Mouse (Mus musculus): ENCODE measurements at regions not wholly inside any gene's neighbourhood (a gene's known extent, or its start where the extent isn't known, plus 50 kb on each side); places are given as distances from the start of the nearest gene placed in this dataset.

DNA sequence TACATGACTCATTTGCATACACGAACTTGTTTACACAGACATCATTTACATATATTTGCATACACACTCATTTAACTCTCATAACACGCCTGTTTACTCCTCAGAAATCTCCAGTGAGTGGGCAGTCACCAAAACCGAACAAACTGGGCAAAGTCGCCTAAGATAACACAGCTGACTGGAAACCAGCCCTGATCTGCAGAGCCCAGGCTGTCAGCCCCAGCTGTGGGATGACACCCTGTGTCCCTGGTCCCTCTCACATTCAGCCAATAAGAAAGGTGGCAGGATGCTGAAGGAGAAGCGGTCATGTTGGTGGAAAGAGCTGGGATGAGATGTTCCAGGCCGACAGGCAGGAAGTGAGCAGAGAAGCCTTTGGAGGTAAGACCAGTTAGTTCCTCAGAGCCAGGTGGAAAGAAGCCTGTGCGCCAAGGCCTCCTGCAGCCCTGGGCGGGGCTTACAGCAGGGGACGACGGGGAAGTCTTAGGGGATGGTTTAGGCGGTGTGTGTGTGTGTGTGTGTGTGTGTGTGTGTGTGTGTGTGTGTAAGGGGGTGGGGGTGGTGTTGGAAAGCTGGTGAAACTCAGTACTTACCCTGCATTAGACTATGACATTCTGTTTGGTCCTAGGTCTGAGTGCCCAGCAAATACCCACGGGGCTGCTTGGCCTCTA lies 69.8 kb upstream of the Slc45a1 start:
- no peaks in the 10 kb centered on the region for H3K36me3 ChIP-seq (ENCODE audit: control insufficient read depth, insufficient read depth, low read length)
- H3K4me3 ChIP-seq (ENCODE audit: low read depth, low read length): no peak overlapping the region
- no peaks in the 10 kb centered on the region for H3K9me3 ChIP-seq (replicated peaks; ENCODE audit: control insufficient read depth, low read length)
- H3K27me3 ChIP-seq (replicated peaks; ENCODE audit: control insufficient read depth, insufficient read depth, low read length): no peaks in the 10 kb centered on the region
- no peak for DNase-seq (ENCODE audit: low spot score)
- H3K4me1 ChIP-seq (ENCODE audit: control insufficient read depth, insufficient read depth, low read length): no peaks in the 10 kb centered on the region; the same call in 1 of the 2 replicates
- H3K9ac ChIP-seq (ENCODE audit: low read length): no peak overlapping the region
- WGBS: 34% methylated on average over 11 of the region's 12 CpGs
- no peak overlapping the region for H3K4me2 ChIP-seq (ENCODE audit: low read length)
- no peak overlapping the region for H3K27ac ChIP-seq (ENCODE audit: low read depth, low read length)
- 0 out of 2 replicates have a peak, but pooled peaks have one; percentile 23 for ATAC-seq

DNA sequence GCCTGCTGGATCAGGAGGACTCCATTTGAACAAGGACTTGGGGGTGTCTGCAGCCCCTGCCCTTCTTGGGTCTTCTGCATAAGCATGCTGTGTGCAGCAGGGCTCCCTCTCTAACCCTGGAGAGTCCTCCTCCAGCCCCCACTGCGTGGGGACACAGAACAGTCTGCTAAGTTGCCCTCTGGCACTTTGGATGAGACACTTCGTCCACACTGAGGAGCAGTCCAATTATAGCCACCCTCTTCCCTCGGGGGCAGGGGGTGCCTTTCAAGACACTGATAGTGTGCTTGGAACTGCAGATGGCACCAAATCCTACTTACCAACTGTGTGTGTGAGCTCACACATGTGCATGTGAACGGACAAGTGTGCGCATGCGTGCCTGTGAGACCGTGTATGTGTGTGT lies 65.9 kb upstream of the Slc45a1 start:
- Histone ChIP-seq H3K9ac (ENCODE audit: low read length) (no peak overlapping the region), H3K36me3 (ENCODE audit: control insufficient read depth, insufficient read depth, low read length) (no peaks in the 10 kb centered on the region), H3K4me3 (ENCODE audit: low read depth, low read length) (no peak overlapping the region), H3K4me2 (ENCODE audit: low read length) (no peak overlapping the region), H3K9me3 (replicated peaks; ENCODE audit: control insufficient read depth, low read length) (no peaks in the 10 kb centered on the region), H3K27me3 (replicated peaks; ENCODE audit: control insufficient read depth, insufficient read depth, low read length) (no peaks in the 10 kb centered on the region), H3K27ac (ENCODE audit: low read depth, low read length) (no peak overlapping the region), H3K4me1 (ENCODE audit: control insufficient read depth, insufficient read depth, low read length) (no peaks in the 10 kb centered on the region; the same call in 1 of the 2 replicates)
- WGBS: 79% methylated on average over 7 of the region's 7 CpGs
- DNase-seq (ENCODE audit: low spot score) (no peak), ATAC-seq (no peak)

DNA sequence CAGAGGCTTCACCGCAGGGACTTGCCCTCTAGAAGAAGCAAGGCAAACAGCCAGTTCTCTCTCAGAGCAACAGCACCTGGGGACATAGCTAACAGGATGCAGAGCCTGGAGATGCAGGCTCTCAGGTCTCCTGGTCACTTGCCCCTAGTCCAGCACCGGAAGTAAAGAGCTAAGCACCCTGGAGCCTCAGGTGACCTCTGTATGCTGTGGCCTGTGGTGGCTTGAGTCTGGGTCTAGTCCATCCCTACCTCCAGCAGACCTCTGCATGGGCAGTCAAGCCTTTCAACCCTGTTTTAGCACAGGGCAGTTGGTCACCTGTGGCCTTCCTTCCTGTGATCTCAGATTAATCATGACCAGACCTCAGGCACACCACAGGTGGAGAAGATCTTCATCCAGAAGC lies 63.1 kb upstream of the Slc45a1 start:
- DNase-seq (ENCODE audit: low spot score): no peak
- Histone ChIP-seq H3K9ac (ENCODE audit: low read length) (no peak overlapping the region), H3K27ac (ENCODE audit: low read depth, low read length) (no peak overlapping the region), H3K4me2 (ENCODE audit: low read length) (no peak overlapping the region), H3K9me3 (replicated peaks; ENCODE audit: control insufficient read depth, low read length) (no peaks in the 10 kb centered on the region), H3K36me3 (ENCODE audit: control insufficient read depth, insufficient read depth, low read length) (no peaks in the 10 kb centered on the region), H3K27me3 (replicated peaks; ENCODE audit: control insufficient read depth, insufficient read depth, low read length) (no peaks in the 10 kb centered on the region), H3K4me1 (ENCODE audit: control insufficient read depth, insufficient read depth, low read length) (no peaks in the 10 kb centered on the region; the same call in 1 of the 2 replicates), H3K4me3 (ENCODE audit: low read depth, low read length) (no peak overlapping the region)
- no peak for ATAC-seq
- 84% methylated on average over 2 of the region's 2 CpGs for WGBS

DNA sequence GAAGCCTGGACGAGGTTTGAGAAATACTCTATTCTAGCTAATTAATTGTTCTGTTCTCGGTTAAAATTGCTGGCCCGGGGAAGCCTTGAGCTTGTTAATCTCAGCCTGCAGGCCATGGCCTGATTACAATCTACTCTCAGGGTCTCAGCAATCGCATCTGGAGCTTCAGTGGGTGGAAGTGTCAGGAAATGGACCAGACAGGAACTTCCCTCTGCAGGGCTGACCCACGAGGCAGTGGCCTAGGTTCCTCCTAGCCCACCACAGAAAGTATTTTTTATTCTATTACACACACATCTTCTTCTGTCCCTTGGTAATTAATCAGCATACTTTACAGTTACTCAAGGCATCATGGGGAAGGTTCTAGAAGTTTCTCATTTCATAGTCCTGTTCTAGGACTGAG lies 61.3 kb upstream of the Slc45a1 start:
- WGBS: 52% methylated on average over 5 of the region's 5 CpGs
- no peaks in the 10 kb centered on the region for H3K36me3 ChIP-seq (ENCODE audit: control insufficient read depth, insufficient read depth, low read length)
- H3K4me3 ChIP-seq (ENCODE audit: low read depth, low read length): no peak overlapping the region
- no peak overlapping the region for H3K9ac ChIP-seq (ENCODE audit: low read length)
- H3K4me2 ChIP-seq (ENCODE audit: low read length): no peak overlapping the region
- H3K27ac ChIP-seq (ENCODE audit: low read depth, low read length): no peak overlapping the region
- H3K4me1 ChIP-seq (ENCODE audit: control insufficient read depth, insufficient read depth, low read length): no peaks in the 10 kb centered on the region
- ATAC-seq (no peak), DNase-seq (ENCODE audit: low spot score) (no peak)
- no peaks in the 10 kb centered on the region for H3K27me3 ChIP-seq (replicated peaks; ENCODE audit: control insufficient read depth, insufficient read depth, low read length)
- no peaks in the 10 kb centered on the region for H3K9me3 ChIP-seq (replicated peaks; ENCODE audit: control insufficient read depth, low read length)

DNA sequence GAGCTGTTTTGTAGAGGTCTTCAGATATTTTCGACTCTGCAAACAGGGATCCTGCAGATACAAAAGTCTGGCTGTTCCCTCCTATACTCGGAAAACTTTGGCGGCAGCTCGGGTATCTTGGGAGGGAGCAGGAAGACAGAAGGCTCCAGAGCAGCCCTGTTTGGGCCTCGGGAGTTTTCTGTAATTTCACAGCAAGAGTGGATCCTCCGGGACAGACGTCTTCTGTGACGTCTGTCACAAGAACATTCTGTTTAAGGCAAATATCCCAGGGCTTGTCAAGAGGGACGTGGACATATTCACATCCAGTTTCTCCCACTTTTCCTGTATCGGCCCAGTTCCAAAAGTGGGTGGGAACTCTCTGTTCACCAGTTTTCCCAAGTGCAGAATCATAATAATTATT lies 60.9 kb upstream of the Slc45a1 start:
- Histone ChIP-seq H3K27me3 (replicated peaks; ENCODE audit: control insufficient read depth, insufficient read depth, low read length) (no peaks in the 10 kb centered on the region), H3K4me2 (ENCODE audit: low read length) (no peak overlapping the region), H3K4me1 (ENCODE audit: control insufficient read depth, insufficient read depth, low read length) (peaks cover under 1% of the 10 kb centered on the region; the same call in 1 of the 2 replicates), H3K9ac (ENCODE audit: low read length) (no peak overlapping the region), H3K9me3 (replicated peaks; ENCODE audit: control insufficient read depth, low read length) (no peaks in the 10 kb centered on the region), H3K27ac (ENCODE audit: low read depth, low read length) (no peak overlapping the region), H3K36me3 (ENCODE audit: control insufficient read depth, insufficient read depth, low read length) (no peaks in the 10 kb centered on the region), H3K4me3 (ENCODE audit: low read depth, low read length) (no peak overlapping the region)
- ATAC-seq (no peak), DNase-seq (ENCODE audit: low spot score) (no peak)
- WGBS: 80% methylated on average over 10 of the region's 10 CpGs

DNA sequence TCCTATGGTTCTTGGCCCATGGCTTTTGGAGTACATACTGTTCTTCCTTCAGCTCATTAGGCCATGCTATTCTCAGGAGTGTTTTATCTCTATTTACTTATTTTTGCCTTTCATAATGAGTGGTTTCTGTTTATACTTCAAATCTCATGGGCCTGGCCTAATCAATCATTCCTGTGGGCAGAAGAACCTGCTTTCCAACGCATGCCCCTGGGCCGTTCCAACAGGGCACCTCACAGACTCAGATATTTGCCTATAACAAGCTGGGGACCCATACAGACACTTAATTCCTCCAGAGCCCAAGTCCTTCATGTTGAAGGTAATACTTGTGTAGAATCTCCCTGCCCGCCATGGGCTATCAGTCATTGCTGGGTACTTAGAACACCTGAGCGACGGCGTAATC lies 59.7 kb upstream of the Slc45a1 start:
- Histone ChIP-seq H3K4me1 (ENCODE audit: control insufficient read depth, insufficient read depth, low read length) (peaks cover 2% of the 10 kb centered on the region; the same call in 1 of the 2 replicates), H3K4me3 (ENCODE audit: low read depth, low read length) (no peak overlapping the region), H3K9ac (ENCODE audit: low read length) (no peak overlapping the region), H3K27ac (ENCODE audit: low read depth, low read length) (no peak overlapping the region), H3K27me3 (replicated peaks; ENCODE audit: control insufficient read depth, insufficient read depth, low read length) (no peaks in the 10 kb centered on the region), H3K36me3 (ENCODE audit: control insufficient read depth, insufficient read depth, low read length) (no peaks in the 10 kb centered on the region), H3K9me3 (replicated peaks; ENCODE audit: control insufficient read depth, low read length) (no peaks in the 10 kb centered on the region), H3K4me2 (ENCODE audit: low read length) (no peak overlapping the region)
- DNase-seq (ENCODE audit: low spot score) (no peak), ATAC-seq (no peak)
- 78% methylated on average over 6 of the region's 6 CpGs for WGBS

DNA sequence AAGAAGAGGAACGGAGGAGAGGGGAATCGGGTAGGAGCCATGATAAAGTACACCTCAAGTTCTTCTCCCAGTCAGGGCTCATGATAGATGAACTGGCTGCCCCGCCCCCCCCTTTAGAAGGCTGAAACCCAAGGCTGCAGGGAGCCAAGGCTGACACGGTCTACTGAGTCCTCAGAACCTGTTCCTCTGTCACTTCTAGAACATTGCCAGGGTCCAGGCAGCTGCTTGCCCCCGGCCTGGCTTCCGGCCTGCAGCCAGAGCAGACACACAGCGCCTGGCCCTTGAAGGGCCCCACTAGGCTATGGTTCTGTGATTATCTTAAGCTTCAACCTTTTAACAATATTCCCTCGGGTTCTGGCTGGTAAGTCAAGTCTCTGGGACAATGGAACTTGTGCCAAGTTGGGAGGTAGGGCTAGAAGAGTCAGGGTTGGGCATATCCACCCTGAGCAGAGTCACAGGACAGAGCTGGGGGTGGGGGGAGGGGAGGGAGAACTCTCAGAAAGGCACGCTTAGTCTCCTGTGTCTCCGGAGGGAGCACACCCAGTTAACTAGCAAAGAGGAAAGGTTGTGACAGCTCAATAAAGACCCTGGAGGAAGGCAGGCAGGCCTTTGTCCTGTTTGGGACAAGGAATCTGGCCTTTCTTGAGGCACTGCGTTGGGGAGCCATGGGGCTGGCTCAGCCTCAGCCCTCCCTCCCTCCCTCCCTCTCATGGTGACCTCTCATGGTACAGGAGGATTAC lies 57.6 kb upstream of the Slc45a1 start:
- Histone ChIP-seq H3K4me1 (ENCODE audit: control insufficient read depth, insufficient read depth, low read length) (peaks cover 2% of the 10 kb centered on the region; the same call in 1 of the 2 replicates), H3K9me3 (replicated peaks; ENCODE audit: control insufficient read depth, low read length) (no peaks in the 10 kb centered on the region), H3K27ac (ENCODE audit: low read depth, low read length) (no peak overlapping the region), H3K4me3 (ENCODE audit: low read depth, low read length) (no peak overlapping the region), H3K36me3 (ENCODE audit: control insufficient read depth, insufficient read depth, low read length) (no peaks in the 10 kb centered on the region), H3K9ac (ENCODE audit: low read length) (no peak overlapping the region), H3K4me2 (ENCODE audit: low read length) (no peak overlapping the region), H3K27me3 (replicated peaks; ENCODE audit: control insufficient read depth, insufficient read depth, low read length) (no peaks in the 10 kb centered on the region)
- WGBS: 29% methylated on average over 11 of the region's 11 CpGs
- ATAC-seq (no peak), DNase-seq (ENCODE audit: low spot score) (no peak)

DNA sequence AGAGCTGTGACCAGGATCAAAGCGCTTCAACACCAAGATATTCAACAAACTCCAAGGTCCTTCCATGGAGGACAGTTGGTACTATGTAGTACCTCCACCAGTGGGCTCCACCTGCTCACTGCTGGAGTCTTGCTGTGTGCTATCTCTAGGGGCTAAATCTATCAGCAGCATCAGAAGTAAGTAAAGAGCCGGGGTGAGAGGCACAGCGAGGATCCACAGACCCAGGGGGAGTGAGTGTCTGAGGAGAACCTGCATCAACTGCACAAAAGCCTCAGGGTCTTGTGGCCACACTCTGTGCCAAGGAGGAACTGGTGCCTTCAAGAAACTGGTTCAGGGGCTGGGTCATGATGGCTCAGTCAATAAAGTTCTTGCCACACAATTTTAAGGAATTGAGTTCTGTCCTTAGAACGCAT lies 56.6 kb upstream of the Slc45a1 start:
- DNase-seq (ENCODE audit: low spot score): no peak
- Histone ChIP-seq H3K4me1 (ENCODE audit: control insufficient read depth, insufficient read depth, low read length) (peaks cover 2% of the 10 kb centered on the region; the same call in 1 of the 2 replicates), H3K27me3 (replicated peaks; ENCODE audit: control insufficient read depth, insufficient read depth, low read length) (no peaks in the 10 kb centered on the region), H3K9ac (ENCODE audit: low read length) (no peak overlapping the region), H3K9me3 (replicated peaks; ENCODE audit: control insufficient read depth, low read length) (no peaks in the 10 kb centered on the region), H3K4me3 (ENCODE audit: low read depth, low read length) (no peak overlapping the region), H3K27ac (ENCODE audit: low read depth, low read length) (no peak overlapping the region), H3K36me3 (ENCODE audit: control insufficient read depth, insufficient read depth, low read length) (no peaks in the 10 kb centered on the region), H3K4me2 (ENCODE audit: low read length) (no peak overlapping the region)
- 90% methylated on average over 4 of the region's 4 CpGs for WGBS
- no peak for ATAC-seq
